Mouse (Mus musculus): ENCODE results near the gene Trpm3. TPM values are rescaled to one million over a fixed set of nuclear protein-coding genes. Genes with fewer than 3 reads are reported as not detected.
A peak's percentile ranks its signal among the peaks of the same experiment; 100 is the strongest.

Gene Trpm3
- total RNA-seq, 2 experiments from 2014 or later: not detected

- no peak for ATAC-seq (replicated peaks; ENCODE audit: poor library complexity, severe bottlenecking)
Measured at GRCm38 (mm10) chr19:22462043-22462442, 323.2 kb downstream of the Trpm3 start.

GRCm38 (mm10) chr19:22463506-22463905 is 324.7 kb downstream of the Trpm3 start:
- ATAC-seq (replicated peaks; ENCODE audit: poor library complexity, severe bottlenecking): no peak

- no peak for ATAC-seq (replicated peaks; ENCODE audit: poor library complexity, severe bottlenecking)
Measured at GRCm38 (mm10) chr19:22469608-22470007, 330.8 kb downstream of the Trpm3 start.

- no peak for ATAC-seq (replicated peaks; ENCODE audit: poor library complexity, severe bottlenecking)
Measured at GRCm38 (mm10) chr19:22473030-22473712, 334.3 kb downstream of the Trpm3 start.

- no peak for ATAC-seq (replicated peaks; ENCODE audit: poor library complexity, severe bottlenecking)
Measured at GRCm38 (mm10) chr19:22478295-22478989, 339.6 kb downstream of the Trpm3 start.

- no peak for ATAC-seq (replicated peaks; ENCODE audit: poor library complexity, severe bottlenecking)
Measured at GRCm38 (mm10) chr19:22503469-22503868, 364.6 kb downstream of the Trpm3 start.

GRCm38 (mm10) chr19:22518508-22518907 is 379.7 kb downstream of the Trpm3 start:
- ATAC-seq (replicated peaks; ENCODE audit: poor library complexity, severe bottlenecking): no peak

- no peak for ATAC-seq (replicated peaks; ENCODE audit: poor library complexity, severe bottlenecking)
Measured at GRCm38 (mm10) chr19:22527944-22528343, 389.1 kb downstream of the Trpm3 start.

GRCm38 (mm10) chr19:22542990-22543709 is 404.3 kb downstream of the Trpm3 start:
- no peak for ATAC-seq (replicated peaks; ENCODE audit: poor library complexity, severe bottlenecking)

- ATAC-seq (replicated peaks; ENCODE audit: poor library complexity, severe bottlenecking): peak; percentile 55; the same call in 1 of the 2 replicates
Measured at GRCm38 (mm10) chr19:22552179-22552578, 413.3 kb downstream of the Trpm3 start.

- no peak for ATAC-seq (replicated peaks; ENCODE audit: poor library complexity, severe bottlenecking)
Measured at GRCm38 (mm10) chr19:22554421-22554941, 415.6 kb downstream of the Trpm3 start.

- ATAC-seq (replicated peaks; ENCODE audit: poor library complexity, severe bottlenecking): no peak
Measured at GRCm38 (mm10) chr19:22572396-22572795, 433.6 kb downstream of the Trpm3 start.

- ATAC-seq (replicated peaks; ENCODE audit: poor library complexity, severe bottlenecking): no peak
Measured at GRCm38 (mm10) chr19:22572849-22573248, 434.0 kb downstream of the Trpm3 start.

- ATAC-seq (replicated peaks; ENCODE audit: poor library complexity, severe bottlenecking): peak; percentile 37
Measured at GRCm38 (mm10) chr19:22582120-22582745, 443.4 kb downstream of the Trpm3 start.

GRCm38 (mm10) chr19:22594492-22594891 is 455.6 kb downstream of the Trpm3 start:
- ATAC-seq (replicated peaks; ENCODE audit: poor library complexity, severe bottlenecking): no peak

GRCm38 (mm10) chr19:22595246-22595645 is 456.4 kb downstream of the Trpm3 start:
- ATAC-seq (replicated peaks; ENCODE audit: poor library complexity, severe bottlenecking): no peak

- no peak for ATAC-seq (replicated peaks; ENCODE audit: poor library complexity, severe bottlenecking)
Measured at GRCm38 (mm10) chr19:22596715-22597114, 457.9 kb downstream of the Trpm3 start.

- ATAC-seq (replicated peaks; ENCODE audit: poor library complexity, severe bottlenecking): no peak
Measured at GRCm38 (mm10) chr19:22604322-22604721, 465.5 kb downstream of the Trpm3 start.

GRCm38 (mm10) chr19:22607985-22608684 is 469.3 kb downstream of the Trpm3 start:
- ATAC-seq (replicated peaks; ENCODE audit: poor library complexity, severe bottlenecking): no peak

- ATAC-seq (replicated peaks; ENCODE audit: poor library complexity, severe bottlenecking): no peak
Measured at GRCm38 (mm10) chr19:22611621-22612020, 472.8 kb downstream of the Trpm3 start.

Measured in granulocyte monocyte progenitor cell, adult 5-6 weeks (primary cell).